Mouse (Mus musculus) 3T3-L1 (cell line): ENCODE data around the gene Ankrd33b.

Experiments used
- DNase-seq: peaks from one replicate; pipeline ENCODE4 v3.0.0-alpha.2; 2015; ENCODE audit warnings: low read depth, low spot score

The Ankrd33b gene

GRCm38 (mm10) chr15:31338656-31339291 lies 28.8 kb downstream of the Ankrd33b start:
- DNase-seq: no peak

- no peak for DNase-seq
Observed at GRCm38 (mm10) chr15:31337983-31338382, 29.5 kb downstream of the Ankrd33b start.

DNA sequence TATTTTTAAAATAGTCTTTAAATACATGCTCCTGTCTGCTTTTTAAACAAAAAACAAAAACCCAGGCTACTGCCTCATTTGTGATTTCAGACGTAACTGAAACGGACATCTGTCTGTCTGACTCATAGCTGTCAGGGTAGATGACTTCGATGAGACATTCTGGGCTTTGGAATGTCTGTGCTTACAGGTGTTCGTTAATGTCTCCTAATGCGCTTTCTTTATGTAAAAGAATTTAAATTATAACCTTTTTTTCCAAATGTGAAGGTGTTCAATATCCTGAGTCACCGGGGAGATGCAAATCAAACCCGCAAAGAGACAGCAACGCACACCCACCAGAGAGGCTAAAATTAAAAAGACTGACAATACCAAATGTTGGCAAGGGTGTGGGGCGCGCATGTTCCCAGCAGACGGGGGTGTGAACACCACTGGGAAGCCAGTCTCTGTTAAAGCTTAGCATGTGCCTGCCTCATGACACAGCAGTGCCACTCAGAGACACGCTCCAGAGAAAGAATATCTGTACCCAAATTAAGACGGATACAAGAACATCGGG lies 30.3 kb downstream of the Ankrd33b start:
- no peak for DNase-seq

GRCm38 (mm10) chr15:31336685-31337084 lies 30.8 kb downstream of the Ankrd33b start:
- no peak for DNase-seq

DNA sequence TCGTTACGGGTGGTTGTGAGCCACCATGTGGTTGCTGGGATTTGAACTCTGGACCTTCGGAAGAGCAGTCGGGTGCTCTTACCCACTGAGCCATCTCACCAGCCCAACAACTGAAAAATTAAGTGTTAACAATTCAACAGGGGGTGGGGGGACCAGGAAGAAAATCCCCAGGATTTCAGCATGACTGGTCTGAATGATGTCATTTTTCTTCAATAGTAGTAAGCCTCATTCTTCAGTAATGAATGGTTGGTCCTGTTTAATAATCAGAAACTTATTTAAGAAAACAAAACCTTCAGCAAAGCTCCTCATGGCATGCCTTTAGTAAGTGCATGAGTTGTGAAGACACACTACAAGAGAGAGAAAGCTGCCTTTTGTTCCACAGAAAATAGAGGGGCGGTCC lies 32.7 kb downstream of the Ankrd33b start:
- no peak for DNase-seq

- no peak for DNase-seq
Observed at GRCm38 (mm10) chr15:31332541-31333163, 34.9 kb downstream of the Ankrd33b start.

DNA sequence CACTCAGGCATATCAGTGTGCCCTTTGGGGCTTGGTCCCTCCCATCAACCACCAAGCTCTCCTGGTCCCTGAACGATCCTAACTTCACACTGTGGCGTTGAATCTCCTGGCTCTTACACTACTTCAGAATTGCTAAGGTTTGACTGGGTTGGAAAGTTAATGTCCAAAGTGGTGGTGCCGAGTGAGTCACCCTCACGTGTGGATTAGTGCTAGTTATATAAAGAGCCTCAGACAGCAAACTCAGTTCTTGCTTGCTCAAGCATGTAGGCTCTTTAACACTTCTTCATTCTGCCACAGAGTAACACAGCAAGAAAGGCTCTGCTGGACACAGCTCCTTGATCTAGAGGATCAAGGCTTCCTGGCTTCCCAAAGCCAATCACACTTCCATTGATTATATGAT lies 35.8 kb downstream of the Ankrd33b start:
- DNase-seq: no peak

- DNase-seq: no peak
Observed at GRCm38 (mm10) chr15:31328082-31328614, 39.4 kb downstream of the Ankrd33b start.

GRCm38 (mm10) chr15:31325660-31326354 lies 41.7 kb downstream of the Ankrd33b start:
- DNase-seq: no peak

- DNase-seq: no peak
Observed at GRCm38 (mm10) chr15:31324551-31324950, 43.0 kb downstream of the Ankrd33b start.

- DNase-seq: no peak
Observed at GRCm38 (mm10) chr15:31323684-31324083, 43.8 kb downstream of the Ankrd33b start.

- DNase-seq: no peak
Observed at GRCm38 (mm10) chr15:31320598-31321377, 46.7 kb downstream of the Ankrd33b start.

DNA sequence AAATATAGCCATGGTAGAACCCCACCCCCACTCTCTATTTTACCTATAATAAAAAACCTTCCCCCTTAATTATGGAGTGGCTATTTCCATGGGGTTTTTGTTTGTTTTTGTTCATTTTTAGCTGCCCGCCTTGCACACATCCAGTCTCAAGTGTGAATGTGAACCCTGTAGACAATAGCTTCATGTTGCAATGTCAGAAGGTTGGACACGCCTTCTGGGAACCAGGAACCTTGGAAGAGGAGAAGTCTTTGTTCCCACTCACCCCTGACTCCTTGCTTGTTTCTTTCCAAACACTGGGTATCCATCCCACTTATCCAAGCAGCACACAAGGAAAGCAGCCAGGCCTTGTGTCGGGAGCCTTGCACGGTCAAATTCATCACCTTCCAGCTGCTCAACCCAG lies 48.5 kb downstream of the Ankrd33b start:
- no peak for DNase-seq

- no peak for DNase-seq
Observed at GRCm38 (mm10) chr15:31318158-31318955, 49.2 kb downstream of the Ankrd33b start.

DNA sequence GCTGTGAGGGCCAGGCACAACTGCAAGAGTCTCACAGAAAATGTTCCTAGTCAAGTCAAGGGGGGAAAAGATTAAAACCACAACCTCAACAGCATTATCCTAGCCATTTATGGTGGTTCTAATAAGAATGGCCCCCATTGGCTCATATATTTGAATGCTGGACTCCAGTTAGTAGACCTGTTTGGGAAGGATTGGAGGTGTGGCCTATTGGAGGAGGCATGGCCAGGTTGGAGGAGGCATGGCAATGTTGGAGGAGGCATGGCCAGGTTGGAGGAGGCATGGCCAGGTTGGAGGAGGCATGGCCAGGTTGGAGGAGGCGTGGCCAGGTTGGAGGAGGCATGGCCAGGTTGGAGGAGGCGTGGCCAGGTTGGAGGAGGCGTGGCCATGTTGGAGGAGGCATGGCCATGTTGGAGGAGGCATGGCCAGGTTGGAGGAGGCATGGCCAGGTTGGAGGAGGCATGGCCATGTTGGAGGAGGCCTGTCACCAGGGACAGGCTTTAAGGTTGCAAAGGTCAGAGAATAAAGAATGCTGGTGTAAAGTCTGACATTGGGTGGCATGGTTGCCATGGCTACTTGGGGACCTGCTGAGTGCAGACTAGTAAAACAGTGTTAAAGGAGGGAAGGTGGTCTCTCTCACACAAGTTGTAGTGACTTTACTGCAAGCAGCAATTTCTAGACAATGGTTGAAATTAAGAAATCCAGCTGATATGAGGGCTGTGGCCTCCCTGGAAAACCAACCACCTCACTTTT lies 50.3 kb downstream of the Ankrd33b start:
- no peak for DNase-seq

- DNase-seq: peak; percentile 79
Observed at GRCm38 (mm10) chr15:31315630-31316231, 51.8 kb downstream of the Ankrd33b start.

- no peak for DNase-seq
Observed at GRCm38 (mm10) chr15:31312001-31312400, 55.5 kb downstream of the Ankrd33b start.

DNA sequence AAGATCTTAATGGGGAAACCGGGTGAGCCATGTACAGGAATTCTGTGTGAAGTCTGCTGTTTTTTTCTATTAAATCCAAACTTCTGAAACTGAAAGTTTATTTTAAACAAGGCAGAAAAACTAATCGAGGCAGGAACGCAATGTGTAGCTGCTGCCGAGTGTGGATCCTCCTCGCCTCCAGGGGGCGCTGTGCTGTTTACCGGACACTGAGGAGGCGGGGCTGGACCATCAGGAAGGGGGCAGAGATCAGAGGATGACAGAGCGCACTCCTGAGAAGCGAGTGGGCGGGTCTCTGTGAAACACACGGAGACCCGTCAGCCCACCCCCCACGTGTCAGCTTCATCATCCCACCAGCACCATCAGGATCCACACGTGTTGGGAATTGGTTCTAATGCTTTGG lies 58.0 kb downstream of the Ankrd33b start:
- no peak for DNase-seq

- no peak for DNase-seq
Observed at GRCm38 (mm10) chr15:31306726-31307125, 60.8 kb downstream of the Ankrd33b start.

GRCm38 (mm10) chr15:31305181-31305580 lies 62.3 kb downstream of the Ankrd33b start:
- no peak for DNase-seq
